Mouse (Mus musculus): ENCODE measurements around the gene Myadml2. TPM values are rescaled to one million over a fixed set of nuclear protein-coding genes. Genes with fewer than 3 reads are reported as not detected.
A peak's percentile ranks its signal among the peaks of the same experiment; 100 is the strongest.

The Myadml2 gene
- total RNA-seq, 1 experiment from 2014 or later, result not detected

- DNase-seq, result no peak
Observed at GRCm38 (mm10) chr11:120610477-120611046, 37.4 kb downstream of the Myadml2 start.

DNA sequence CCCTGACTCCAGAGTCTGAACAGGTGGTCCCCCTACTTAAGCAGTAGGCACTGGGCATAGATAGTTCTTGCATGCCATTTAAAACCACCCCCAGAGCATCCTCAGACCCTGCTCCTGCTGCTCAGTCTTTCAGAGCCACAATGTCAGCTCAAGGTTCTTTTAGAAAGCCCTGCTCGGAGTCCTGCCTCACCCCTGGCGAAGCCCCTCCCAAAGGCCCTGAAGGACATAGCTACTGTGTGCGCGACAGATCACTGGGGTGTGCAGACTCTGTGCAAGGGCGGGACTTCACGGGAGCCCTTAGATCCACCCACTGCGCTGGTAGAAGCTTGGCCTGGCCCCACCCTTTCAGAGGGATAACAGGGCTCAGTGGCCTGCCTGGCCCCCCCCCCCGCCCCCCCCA is 38.7 kb downstream of the Myadml2 start:
- DNase-seq, result peak; percentile 61

DNA sequence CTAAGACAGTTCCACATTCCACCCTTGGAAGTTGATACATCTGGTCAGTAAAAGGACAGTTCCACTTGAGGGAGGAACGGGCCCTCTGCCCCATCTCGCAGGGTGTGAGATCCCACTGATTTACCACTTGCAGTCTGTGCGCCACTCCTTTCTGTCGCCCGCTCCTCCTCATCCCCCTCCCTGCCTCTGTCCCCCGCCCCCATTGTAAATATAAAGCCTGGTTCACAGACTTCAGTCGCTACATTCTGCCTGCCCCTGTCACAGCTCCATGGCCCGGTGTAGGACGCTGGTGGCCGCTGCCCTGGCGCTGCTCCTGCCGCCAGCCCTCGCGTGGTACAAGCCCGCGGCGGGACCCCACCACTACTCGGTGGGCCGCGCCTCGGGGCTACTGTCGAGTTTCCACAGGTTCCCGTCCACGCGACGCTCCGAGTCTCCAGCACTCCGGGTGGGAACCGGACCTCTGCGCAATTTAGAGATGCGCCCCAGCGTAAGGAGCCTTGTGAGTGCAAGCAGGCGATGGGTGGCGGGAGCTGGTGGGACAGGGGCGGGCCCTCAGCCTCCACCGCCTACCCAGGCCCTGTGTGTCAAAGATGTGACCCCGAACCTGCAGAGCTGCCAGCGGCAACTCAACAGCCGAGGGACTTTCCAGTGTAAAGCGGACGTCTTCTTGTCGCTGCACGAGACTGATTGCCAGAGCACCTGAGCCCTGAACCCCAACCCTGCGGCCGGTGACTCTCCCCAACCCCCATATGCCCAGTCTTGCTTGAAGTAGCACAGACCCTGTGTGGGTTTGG is 39.5 kb downstream of the Myadml2 start, which contains the start of gene Npb:
Npb (plus strand) TSS at position 237 of the 794 bp plus-strand sequence.
- DNase-seq, result no peak

DNA sequence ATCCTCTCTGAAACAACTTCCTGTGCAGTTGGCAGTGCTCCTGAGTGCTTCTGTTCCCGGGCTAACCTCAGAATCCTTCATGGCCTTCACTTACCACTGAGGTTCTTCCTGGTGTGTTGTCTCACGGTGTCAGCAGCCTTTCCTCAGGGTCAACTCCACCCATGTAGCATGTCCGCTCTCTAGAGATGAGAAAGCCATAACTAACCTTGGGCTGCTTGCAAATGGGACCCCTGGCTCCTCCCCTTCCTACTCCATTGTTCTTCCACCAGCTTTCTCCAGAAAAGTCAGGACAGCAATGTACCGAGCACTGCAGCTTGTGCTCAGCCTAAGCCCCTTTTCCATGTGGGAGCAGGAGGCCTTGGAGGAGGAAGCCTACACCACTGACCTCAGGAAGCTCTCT is 41.2 kb downstream of the Myadml2 start:
- no peak for DNase-seq

- DNase-seq, result no peak
Observed at GRCm38 (mm10) chr11:120605667-120606066, 42.3 kb downstream of the Myadml2 start.

DNA sequence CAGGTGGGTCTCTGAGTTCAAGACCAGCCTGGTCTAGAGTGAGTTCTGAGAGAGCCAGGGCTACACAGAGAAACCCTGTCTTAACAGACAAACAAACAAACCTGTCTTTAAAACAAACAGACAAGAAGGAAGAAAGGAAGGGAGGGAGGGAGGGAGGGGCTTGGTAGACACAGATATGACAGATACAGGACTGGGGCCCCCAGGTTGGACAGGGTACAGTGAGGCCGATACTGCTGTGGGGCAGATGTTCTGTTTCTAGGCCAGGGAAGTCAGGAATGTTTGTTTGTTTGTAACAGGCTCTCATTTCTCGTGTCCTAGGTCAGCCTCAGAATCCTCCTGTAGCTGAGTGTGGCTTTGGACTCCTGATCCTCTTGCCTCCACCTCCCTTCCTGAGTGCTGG is 44.4 kb downstream of the Myadml2 start:
- no peak for DNase-seq

- no peak for DNase-seq
Observed at GRCm38 (mm10) chr11:120600716-120601115, 47.2 kb downstream of the Myadml2 start.

DNA sequence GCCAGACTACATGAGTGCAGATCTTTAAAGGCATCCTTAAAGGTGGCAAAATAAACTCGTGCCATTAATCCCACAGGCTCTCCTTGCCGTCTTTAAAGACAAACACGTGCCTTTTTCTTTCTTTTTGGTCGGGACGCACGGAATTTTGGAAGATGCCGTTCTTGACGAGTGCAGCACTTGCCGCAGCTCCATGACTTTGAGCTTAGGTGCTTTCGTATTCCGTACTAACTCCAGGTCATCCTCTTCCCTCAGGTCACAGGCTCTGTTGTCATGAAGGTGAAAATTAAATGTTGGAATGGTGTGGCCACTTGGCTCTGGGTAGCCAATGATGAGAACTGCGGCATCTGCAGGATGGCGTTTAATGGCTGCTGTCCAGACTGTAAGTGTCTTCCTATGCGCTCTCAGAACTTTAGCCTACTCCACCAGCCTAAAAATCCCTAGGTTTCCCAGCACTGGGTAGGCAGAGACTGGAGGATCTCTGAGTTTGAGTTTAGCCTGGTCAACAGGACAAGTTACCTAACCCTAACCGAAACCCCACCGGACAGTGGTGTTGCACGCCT is 48.9 kb downstream of the Myadml2 start:
- no peak for DNase-seq

DNA sequence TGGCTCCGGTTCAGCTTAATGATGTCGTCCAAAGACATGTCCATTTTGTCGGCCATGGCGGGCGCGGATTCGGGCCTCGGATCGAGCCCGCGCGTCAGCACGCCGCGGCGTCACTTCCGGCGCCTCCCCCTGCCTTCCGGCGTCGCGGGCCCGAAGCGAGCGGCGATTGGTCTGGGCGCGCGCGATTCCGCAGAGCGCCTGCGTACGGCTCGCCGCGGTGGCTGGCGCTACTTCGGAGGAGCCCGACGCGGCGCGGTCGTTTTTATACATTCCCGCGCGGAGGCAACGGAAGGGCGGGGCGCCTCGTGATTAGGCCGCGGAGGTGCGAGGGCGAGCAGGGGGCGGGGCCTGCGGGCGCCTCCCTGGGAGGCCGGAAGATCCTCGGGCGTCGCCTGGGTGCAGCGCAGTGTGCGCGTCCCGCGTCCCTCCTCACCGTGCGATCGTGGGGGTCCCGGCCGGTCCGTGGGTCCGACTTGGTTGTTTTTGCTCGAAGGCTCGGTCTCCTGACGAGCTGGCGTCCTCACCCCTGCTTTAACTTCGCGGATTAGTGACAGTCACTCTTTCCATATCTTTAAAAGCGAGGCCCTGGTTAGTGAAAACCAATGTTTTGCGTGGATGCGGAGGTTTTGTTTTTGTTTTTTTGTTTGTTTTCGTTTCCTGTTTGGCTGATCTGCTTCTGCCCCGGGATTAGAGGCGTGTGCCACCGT is 49.5 kb downstream of the Myadml2 start, which contains the start of the genes Alyref and Anapc11:
Alyref (minus strand) TSS at position 83 of the 707 bp plus-strand sequence.
Anapc11 (plus strand) TSS at position 139 of the 707 bp plus-strand sequence.
- DNase-seq, result peak; percentile 96

- peak; percentile 31 for DNase-seq
Observed at GRCm38 (mm10) chr11:120597240-120598235, 50.4 kb downstream of the Myadml2 start.

Small RNAs within 50 kb of the gene (microRNA-seq; reads per million reads assigned to microRNA genes)
- gene Mir6936, result 0 to 0.36 reads per million in 2 experiments

Other genes starting within 250 kb of the Myadml2 start
- gene Nploc4, start 210.4 kb downstream of the Myadml2 start, total RNA-seq (2021), result 83.9 and 98.7 TPM in 2 replicates
- gene Tspan10, start 205.5 kb downstream of the Myadml2 start, total RNA-seq (2021), result 7.3 TPM in 1 of 2 replicates, not detected in the other
- 0.27 TPM in 1 of 2 replicates, not detected in the other for gene Pde6g, start 194.7 kb downstream of the Myadml2 start, total RNA-seq (2021)
- gene Oxld1, start 190.1 kb downstream of the Myadml2 start, total RNA-seq (2021), result 33.8 and 41.3 TPM in 2 replicates
- 24.2 and 27.6 TPM in 2 replicates for gene Ccdc137, start 190.0 kb downstream of the Myadml2 start, total RNA-seq (2021)
- gene Arl16, start 180.6 kb downstream of the Myadml2 start, total RNA-seq (2021), result 22.6 and 22.8 TPM in 2 replicates
- 96.3 and 104 TPM in 2 replicates for gene Mrpl12, start 163.5 kb downstream of the Myadml2 start, total RNA-seq (2021)
- 102 and 151 TPM in 2 replicates for gene Slc25a10, start 156.3 kb downstream of the Myadml2 start, total RNA-seq (2021)
- 1.0 and 3.5 TPM in 2 replicates for gene Gcgr, start 117.5 kb downstream of the Myadml2 start, total RNA-seq (2021)
- 67.5 and 75.4 TPM in 2 replicates for gene Mcrip1, start 98.4 kb downstream of the Myadml2 start, total RNA-seq (2021)
- 1.4 TPM in 1 of 2 replicates, not detected in the other for gene Ppp1r27, start 97.0 kb downstream of the Myadml2 start, total RNA-seq (2021)
- 407 and 486 TPM in 2 replicates for gene P4hb, start 74.9 kb downstream of the Myadml2 start, total RNA-seq (2021)
- gene Arhgdia, start 66.5 kb downstream of the Myadml2 start, total RNA-seq (2021), result 333 and 334 TPM in 2 replicates
- 101 and 105 TPM in 2 replicates for gene Alyref, start 49.8 kb downstream of the Myadml2 start, total RNA-seq (2021)
- 81.5 and 102 TPM in 2 replicates for gene Anapc11, start 49.7 kb downstream of the Myadml2 start, total RNA-seq (2021)
- gene Npb, start 39.7 kb downstream of the Myadml2 start, total RNA-seq (2021), result 3.1 TPM in 1 of 2 replicates, not detected in the other
- gene Pcyt2, start 30.2 kb downstream of the Myadml2 start, total RNA-seq (2021), result 344 and 351 TPM in 2 replicates
- 82.5 and 103 TPM in 2 replicates for gene Sirt7, start 22.9 kb downstream of the Myadml2 start, total RNA-seq (2021)
- gene Mafg, start 14.6 kb downstream of the Myadml2 start, total RNA-seq (2021), result 69.7 and 76.5 TPM in 2 replicates
- gene Pycr1, start 4.4 kb downstream of the Myadml2 start, total RNA-seq (2021), result 1.3 TPM in 2 replicates
- 9.4 and 12.1 TPM in 2 replicates for gene Notum, start 13.0 kb upstream of the Myadml2 start, total RNA-seq (2021)
- 83.4 and 112 TPM in 2 replicates for gene Aspscr1, start 24.8 kb upstream of the Myadml2 start, total RNA-seq (2021)
- 52.6 and 54.2 TPM in 2 replicates for gene Cenpx, start 65.6 kb upstream of the Myadml2 start, total RNA-seq (2021)
- gene Lrrc45, start 65.8 kb upstream of the Myadml2 start, total RNA-seq (2021), result 40.9 and 46.8 TPM in 2 replicates
- gene Rac3, start 73.3 kb upstream of the Myadml2 start, total RNA-seq (2021), result 5.6 and 10.0 TPM in 2 replicates
- 59.0 and 82.3 TPM in 2 replicates for gene Dcxr, start 79.1 kb upstream of the Myadml2 start, total RNA-seq (2021)
- gene Cbr2, start 84.0 kb upstream of the Myadml2 start, total RNA-seq (2021), result 1.9 and 3.7 TPM in 2 replicates
- gene Hmga1b, start 114.6 kb upstream of the Myadml2 start, total RNA-seq (2021), result 11.4 and 18.7 TPM in 2 replicates
- 21.3 and 23.9 TPM in 2 replicates for gene Rfng, start 136.0 kb upstream of the Myadml2 start, total RNA-seq (2021)
- gene Gps1, start 136.1 kb upstream of the Myadml2 start, total RNA-seq (2021), result 120 and 131 TPM in 2 replicates
- gene Dus1l, start 148.2 kb upstream of the Myadml2 start, total RNA-seq (2021), result 62.7 and 65.8 TPM in 2 replicates
- gene Fasn, start 176.4 kb upstream of the Myadml2 start, total RNA-seq (2021), result 1,301 and 1,518 TPM in 2 replicates